Mouse (Mus musculus) gastrocnemius, postnatal 14 days (tissue): ENCODE measurements around the gene Tube1. TPM values are rescaled to one million over a fixed set of nuclear protein-coding genes. Genes with fewer than 3 reads are reported as not detected.

Source experiments
- DNase-seq: peaks from one replicate; pipeline ENCODE4 v3.0.0; 2021; ENCODE audit warnings: mixed read lengths
- intact Hi-C: fragments of 180-260 bp; cut with DNase I; formaldehyde crosslinking; loops from one replicate; pipeline ENCODE4 v1.15.1; 2025; ENCODE audit warnings: low total_unique reads
- long read RNA-seq, 2 experiments: library from polyadenylated mRNA; stranded (forward); transcript quantifications; one replicate each; pipeline ENCODE4 v2.0.0; 2021
- total RNA-seq, 2 experiments: library from RNA; stranded (reverse); gene quantifications; 2 replicates each; pipeline ENCODE4 v1.2.3; 2021

Gene Tube1
- 1 to 10 TPM in 1 of 2 experiments, under 1 TPM in 1; 0.88 to 1.4 TPM for total RNA-seq
- long read RNA-seq, experiment 1 = 0 reads
- long read RNA-seq, experiment 2, partial matches to known transcripts = 0 of 1 reads
- long read RNA-seq, experiment 2, other reads (novel, unspliced or antisense) = 1 of 1 reads

DNA sequence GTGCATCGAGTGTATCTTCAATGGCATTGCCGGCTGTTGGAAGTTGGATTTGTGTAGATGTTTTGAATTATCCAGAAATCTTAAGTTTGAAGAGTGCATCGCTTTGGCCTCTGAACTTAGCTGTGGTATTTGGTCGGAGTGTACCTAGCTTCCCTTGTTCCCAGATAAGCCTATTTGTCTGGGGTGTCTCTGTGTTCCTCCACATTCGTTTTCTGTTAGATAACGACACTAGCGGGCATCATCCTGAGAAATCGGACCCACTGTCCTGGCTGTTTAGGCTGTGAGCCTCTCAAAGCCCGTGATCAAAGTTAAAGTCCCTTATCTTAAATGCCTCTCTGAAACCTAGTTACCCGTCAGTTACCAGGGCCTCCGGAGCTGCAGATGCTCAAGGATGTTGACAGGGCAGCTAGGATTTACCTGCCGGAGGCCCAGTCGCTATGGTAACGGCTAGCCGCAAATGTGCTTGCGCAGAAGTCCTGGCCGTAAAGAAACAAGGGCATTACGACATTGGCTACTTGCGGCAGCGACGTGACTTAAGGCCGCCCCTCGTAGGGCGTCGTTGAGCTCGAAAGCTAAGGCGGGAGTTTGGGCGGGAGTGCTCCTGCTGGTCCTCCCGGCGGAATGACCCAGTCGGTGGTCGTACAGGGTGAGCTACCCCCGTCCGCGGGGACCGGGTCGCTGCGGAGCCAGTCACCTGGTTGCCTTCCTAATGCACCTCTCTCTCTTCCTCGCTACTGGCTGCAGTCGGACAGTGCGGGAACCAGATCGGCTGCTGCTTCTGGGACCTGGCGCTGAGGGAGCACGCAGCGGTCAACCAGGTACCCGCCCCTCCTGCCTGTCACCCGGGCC, at the start of gene Tube1, which contains the start of gene Fam229b:
Gene Tube1, plus strand, starts transcription at position 515 of the 849 bp plus-strand sequence.
Gene Fam229b, minus strand, starts transcription at position 453 of the 849 bp plus-strand sequence.
- DNase-seq = peak; percentile 88
- intact Hi-C loops = no loop called here

DNA sequence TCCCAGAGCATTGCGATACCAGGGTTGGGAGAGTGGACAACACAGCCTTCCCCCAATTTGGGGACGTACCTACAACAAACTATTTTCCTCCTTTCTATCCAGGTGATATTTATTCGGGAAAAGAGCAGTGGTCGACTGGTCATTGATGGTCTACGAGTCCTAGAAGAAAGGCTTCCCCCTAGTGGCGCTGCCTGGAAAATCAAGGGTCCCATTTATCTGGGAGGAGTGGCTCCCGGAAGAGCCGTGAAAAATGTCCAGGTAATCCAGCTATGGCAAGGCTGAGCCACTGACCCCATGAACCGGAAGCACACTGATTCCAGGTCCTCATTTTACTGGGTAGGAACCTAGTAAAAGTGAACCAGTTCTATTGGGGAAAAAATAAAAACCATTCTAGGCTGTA, 36.8 kb upstream of the Tube1 start:
- peak; percentile 24 for DNase-seq
- intact Hi-C loops = no loop called here

DNA sequence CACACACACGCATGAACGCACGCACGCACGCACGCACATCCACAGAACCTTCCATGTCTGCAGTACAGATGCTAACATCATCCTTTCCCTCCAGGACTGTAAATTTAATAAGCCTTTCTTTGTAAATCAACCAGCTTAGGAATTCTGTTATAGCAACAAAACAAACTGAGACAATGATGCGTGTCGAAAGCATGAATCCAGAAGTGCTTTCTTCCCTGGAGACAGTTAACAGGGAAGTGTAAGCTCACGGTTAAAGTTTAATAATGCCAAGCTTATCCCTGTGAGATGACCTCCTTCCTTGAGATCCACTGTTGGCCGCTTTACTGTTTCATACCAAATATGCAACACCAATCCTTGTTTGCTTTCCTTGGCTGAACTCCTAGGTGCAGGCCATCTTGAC, 35.0 kb upstream of the Tube1 start:
- intact Hi-C loops = no loop called here

DNA sequence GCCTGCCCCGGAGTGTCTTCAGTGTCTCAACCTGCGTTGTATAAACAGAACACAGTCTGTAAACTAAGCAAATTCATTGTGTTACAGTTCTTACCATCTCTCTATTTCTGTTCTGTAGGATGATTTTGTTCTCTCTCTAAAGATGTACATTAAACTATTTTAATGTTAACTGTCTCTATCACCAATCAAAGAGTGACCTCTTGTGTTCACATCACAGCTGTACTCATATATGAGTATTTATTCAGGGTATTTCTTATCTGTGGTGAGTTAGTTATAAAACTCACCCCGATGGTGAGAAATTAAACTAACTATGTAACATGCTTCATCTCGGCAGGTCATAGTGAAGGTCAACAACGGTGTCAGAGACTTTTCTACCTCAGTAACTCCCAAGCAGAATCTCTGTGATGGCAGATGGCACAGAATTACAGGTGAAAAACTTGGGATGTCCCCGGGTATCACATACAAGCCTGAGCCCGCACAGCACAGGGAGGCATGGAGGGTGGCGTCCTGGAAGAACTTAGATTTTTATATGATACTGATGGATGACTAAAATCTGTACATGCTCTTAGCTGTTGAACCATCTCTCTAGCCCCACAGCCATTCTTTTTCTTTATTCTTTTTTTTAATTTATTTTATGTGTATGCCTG, 28.9 kb upstream of the Tube1 start:
- no peak for DNase-seq
- intact Hi-C loops = no loop called here

More for the DNA sequence above, 35.0 kb upstream of the Tube1 start:
- no peak for DNase-seq

DNA sequence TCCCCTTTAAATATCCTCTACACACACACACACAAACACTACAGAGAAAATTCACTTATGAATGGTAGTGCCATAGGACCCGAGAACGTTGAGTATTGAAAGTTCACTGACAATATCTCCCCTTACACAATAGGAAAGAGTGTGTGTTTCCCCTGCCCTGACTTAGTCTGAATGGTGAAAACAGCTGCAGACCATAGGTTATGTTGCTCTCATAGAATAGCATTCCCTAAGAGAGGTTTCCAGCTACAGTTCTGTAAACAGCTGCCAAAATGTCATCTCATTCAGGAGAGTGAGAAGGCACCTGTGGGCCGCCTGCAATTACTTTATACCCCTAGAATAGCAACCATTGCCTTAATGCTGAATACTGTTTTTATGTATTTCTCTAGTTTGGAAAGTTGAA, 27.4 kb upstream of the Tube1 start:
- intact Hi-C loops = no loop called here
- no peak for DNase-seq

DNA sequence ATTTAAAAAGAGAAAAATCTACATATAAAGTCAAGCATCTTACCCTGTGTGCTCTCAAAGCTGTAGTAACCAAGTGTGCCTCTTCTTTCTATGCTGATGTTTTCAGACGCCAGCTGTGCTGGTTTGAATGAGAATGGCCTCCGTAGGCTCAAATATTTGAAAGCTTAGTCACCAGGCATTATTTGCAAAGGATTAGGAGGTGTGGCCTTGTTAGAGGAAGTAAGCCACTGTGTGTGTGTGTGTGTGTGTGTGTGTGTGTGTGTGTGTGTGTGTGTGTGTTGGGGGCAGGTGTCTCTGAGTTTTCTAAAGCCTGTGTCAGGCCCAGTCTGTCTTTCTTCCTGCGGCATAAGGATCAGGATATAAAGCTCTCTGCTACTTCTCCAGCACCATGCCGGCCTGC, 26.8 kb upstream of the Tube1 start:
- no peak for DNase-seq
- intact Hi-C loops = no loop called here

DNA sequence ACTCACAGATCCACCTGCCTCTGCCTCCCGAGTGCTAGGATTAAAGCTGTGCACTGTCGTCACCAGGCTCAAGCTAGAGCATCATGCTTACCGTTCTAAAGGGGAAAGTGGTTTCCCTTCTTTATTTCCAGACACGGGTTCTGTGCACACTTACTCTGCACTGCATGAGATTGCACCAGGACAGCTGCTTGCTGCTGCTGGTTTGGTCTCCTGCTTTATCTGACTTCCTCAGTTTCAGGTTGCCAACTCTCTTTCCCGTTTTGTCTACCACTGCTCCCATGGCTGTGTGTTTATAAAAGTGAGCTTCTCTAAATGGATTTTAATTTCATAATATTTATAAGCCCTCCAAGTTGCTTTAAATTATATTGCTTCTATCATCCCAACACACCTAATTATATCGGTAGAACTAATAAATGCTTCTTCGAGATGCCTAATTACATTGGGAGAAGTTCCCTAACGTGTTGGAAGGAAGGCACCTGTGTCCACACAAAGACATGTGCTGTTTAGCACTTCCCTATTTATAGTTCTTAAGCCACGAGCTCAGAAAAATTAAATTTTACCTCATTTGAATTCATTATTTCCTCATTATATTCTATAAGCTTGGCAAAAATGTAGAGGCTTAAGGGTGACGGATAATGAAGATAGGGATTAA, 24.8 kb upstream of the Tube1 start:
- intact Hi-C loops = no loop called here
- no peak for DNase-seq

DNA sequence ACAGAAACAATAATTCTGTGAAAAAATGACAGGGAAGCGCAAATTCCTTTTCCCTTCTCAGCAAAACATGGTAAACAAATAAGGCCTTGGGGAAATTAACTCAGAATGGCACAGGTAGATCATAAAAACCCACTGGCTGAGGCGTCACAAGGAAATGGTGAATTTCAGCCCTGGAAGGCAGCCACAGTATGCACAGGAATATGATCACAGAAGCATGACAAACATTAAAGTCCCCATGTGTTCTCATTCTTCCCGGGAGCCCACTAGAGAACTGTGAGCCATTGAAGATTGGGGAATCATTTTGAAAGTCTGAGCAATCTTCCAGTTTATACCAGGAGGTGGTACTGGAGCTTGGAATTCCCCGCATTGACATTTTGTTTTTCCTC, 24.3 kb upstream of the Tube1 start:
- no peak for DNase-seq
- intact Hi-C loops = no loop called here

DNA sequence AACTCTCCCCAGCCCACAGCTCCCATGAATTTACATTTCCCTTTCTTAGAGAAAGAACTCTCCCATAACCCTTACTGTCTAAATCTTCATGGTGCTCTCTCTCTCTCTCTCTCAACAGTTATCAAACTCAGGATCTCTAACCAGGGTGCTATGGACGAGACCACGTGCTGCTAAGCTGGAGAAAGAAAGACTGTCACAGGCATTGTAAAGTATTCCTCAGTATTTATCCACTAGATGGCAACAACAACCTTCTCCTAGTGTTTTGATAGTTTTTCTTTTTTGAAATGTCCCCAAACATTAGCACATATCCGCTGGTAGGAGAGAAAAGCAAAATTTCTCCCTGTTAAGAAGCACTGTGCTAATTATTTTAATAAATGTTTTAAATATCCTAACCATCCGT, 12.4 kb upstream of the Tube1 start:
- intact Hi-C loops = no loop called here
- no peak for DNase-seq

DNA sequence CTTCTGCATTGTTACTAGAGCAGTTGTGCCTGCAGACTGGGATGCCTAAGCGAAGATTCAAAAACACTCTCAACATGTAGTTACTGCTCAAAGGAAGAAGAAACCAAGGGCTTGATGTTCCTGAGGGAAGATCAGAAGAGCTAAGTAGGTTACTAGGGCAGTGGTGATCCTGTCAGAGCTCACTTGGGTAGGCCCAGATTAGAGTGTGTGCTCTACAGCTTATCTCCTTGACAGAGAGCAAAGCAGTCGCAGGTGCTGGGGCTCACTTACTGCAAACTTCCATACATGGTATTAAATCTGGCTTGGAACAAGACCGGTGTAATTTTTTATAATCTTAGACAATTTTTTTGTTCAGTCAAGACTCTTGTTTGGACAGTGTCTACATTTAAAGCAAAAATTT, 4.0 kb downstream of the Tube1 start:
- intact Hi-C loops = no loop called here
- DNase-seq = no peak

DNA sequence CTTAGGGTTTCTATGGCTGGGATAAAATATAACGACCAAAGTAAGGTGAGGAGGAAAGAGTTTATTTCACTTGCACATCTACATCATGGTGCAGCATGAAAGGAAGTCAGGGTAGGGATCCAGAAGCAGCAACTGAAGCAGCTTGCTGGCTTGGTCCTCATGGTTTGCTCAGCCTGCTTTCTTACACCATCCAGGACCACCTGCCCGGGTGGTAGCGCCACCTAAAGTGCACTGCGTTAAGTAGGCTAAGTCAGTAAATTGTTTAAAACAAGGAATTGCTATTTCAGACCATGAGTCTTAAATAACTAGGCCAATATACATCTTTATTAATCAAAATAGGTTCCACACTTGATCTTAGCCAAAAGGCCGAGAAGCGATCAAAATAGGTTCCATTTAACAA, 5.0 kb downstream of the Tube1 start:
- no peak for DNase-seq
- intact Hi-C loops = no loop called here

DNA sequence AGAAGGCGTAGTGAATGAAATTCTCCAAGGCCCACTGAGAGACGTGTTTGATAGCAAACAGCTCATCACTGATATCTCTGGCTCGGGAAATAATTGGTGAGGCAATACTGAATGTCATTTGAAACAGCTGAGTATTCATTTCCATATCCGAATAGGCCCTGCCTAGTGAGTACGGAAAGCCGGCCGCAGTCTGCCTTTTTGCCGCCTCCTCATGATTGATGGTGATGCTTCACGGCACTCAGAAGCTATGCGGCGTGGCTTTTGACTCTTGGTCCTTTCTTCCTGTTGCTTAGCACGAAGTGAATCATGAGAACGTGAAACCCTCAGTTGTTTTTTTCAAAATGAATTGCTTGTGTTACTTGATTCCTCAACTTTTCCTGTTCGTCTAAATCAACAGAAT, 7.1 kb downstream of the Tube1 start:
- intact Hi-C loops = no loop called here
- DNase-seq = no peak

DNA sequence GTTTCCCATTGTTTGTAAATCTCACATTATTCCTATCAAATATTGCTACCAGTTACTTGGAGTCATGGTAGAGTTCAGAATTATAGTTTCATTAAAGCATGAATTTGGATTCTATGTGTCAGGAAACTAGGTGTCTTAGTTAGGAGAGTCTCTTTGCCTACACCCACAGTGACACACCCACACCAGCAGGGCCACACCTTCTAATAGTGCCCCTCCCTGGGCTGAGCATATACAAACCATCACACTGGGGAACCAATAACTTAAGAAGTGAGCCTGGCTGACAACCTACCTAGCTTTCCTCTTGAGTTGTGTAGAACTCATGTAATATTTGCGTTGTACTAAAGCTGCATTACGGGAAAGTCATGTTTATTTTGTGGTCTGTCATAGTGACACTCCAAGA, 7.6 kb downstream of the Tube1 start:
- intact Hi-C loops = no loop called here
- DNase-seq = no peak

DNA sequence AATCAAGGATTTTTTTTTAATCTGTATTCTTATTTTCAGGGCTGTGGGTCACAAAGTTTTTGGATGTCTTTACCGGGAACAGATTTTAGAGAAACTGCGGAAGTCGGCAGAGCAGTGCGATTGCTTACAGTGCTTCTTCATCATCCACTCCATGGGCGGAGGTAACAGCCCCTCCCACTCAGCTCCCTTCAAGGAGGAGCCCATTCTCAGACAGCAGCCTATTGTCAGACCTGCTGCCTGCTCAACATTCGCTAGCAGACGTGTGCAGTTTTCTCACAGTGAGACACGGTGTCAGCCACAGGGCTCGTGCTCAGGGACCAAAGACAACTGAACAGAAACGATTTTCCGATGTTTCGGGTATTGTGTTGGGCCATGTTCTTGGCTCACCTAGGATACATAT, 8.4 kb downstream of the Tube1 start:
- no peak for DNase-seq
- intact Hi-C loops = no loop called here

DNA sequence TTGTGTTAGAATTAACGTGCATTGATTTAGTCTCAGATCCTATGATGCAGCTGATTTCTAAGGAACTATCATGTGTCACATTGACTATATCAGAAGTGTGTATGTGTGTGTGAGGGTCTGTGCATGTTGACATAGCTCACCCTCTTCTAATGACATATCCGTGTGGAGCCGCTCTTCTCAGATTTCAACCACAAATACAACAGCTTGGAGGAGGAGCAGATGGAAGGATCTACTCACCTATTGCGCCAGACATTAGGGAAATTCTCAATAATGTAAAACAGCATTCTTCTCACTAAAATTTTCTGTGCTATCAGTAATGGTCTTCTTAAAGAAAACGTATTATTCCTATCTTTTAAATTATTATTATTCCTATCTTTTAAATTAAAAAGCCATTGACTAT, 22.9 kb downstream of the Tube1 start:
- no peak for DNase-seq
- intact Hi-C loops = no loop called here

DNA sequence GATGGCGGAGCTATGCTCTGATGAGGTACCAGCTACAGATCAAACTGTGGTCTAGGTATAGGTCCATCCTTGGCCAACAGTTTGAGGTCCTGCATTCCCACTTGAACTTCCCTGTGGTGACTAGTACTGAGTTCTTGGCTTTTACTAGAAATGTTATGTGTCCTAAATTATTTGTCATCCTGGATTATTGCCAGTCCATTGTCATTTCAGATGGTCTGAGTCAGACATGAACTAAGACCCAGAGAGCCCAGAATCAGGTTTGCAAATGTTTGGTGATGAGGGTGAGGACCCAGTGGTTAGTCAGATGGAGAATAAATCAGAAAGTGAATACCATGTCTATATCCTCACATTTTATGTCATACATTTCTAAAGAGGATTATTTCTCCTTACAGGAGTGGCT, 23.5 kb downstream of the Tube1 start:
- DNase-seq = no peak
- intact Hi-C loops = no loop called here

DNA sequence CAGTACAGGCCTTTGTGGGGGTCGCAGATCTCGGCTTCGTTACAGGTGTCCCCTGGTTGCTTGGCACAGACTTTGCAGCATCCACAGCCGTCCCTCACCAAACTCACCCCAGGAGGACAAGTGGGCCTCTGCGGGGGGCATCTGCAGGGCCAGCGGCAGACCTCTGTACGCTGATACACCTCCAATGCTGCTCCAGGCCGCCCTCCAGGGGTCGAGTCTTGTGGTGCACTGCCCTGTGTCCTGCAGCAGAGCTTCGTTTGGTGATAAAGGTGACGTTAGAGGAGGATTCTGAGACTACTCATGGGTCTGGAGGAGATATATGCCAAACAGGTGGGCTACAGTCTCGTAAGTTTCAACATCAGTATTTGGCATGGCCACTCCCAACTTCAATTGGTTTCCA, 24.5 kb downstream of the Tube1 start:
- intact Hi-C loops = no loop called here
- no peak for DNase-seq

DNA sequence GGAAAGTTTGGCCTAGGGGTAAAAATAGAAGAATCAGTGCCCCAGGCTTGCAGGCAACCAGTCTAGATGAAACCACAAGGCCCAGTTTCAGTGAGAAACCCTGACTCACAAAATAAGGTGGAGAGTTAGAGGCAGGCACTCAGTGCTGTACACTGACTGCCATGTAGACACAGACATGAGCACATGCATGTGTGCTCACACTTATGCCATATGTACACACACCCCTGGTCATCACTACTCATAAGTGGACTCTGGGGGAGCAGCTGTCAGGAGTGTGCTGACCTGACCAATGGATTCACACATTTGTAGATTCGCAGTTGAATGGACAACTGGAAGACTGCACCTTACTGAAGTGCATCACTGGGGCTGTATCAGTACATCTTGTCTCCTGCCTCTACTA, 27.6 kb downstream of the Tube1 start:
- no peak for DNase-seq
- intact Hi-C loops = no loop called here

DNA sequence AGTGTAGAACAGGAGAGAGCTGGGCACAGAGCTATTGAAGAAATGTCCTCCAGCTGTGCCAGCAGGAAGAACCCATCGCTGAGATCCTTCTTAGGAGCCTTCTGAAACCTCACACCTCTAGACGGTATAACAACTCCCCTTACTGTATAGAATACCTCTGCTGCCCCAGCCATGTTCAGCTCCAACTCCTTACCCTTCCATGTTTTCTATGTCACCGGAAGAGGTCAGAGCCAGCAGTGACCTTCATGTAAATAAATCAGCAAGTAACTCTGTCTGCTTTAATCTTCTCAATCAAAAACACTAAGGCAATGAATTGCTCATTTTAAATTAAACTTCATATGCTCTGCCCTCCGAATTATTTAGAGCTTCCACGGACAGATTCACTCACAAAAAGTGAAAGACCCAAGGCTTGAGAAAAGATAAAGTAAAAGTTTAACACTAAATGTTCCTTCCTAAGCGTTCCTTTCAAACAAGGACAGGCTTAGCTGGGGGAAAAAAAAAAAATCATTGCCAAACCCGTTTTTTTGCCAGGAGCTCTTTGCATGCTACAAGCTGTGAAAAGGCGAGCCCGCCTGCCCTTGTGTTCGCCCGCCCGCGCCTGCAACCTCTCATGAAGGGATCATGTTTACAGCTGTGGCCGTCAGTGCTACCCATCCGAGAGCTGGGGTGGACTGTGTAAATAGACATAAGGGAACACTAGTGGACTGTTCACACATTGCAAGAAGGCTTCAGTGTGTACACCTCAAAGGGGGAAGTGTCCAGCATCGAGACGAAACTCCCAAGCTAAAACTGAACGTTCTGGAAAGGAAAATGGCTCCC, 29.1 kb downstream of the Tube1 start:
- intact Hi-C loops = no loop called here
- DNase-seq = no peak

DNA sequence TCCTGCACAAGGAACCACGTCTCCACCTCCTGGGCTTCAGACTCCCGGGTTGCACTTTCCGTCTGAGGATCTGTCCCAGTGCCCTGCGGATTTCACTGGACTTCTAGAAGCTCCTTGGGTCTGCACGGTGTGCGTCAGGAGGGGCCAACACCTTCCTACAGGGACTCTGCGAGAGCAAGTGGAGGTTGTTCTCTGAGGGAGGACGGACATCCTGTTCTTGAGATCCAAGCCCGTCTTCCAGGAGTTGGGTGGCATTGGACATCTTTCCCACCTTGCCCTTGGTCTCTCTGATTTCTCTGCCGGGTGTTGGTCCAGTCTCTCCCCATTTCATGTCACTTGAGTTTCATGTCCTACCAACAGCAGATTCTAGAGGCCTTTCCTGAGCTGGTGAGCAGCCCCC, 29.9 kb downstream of the Tube1 start, which contains the start of gene Ccn6:
Gene Ccn6, minus strand, starts transcription at position 101 of the 400 bp plus-strand sequence.
- intact Hi-C loops = no loop called here
- no peak for DNase-seq
